Mouse (Mus musculus) thymus, postnatal 0 days (tissue): ENCODE data around the gene Gjb5. TPM values are rescaled to one million over a fixed set of nuclear protein-coding genes. Genes with fewer than 3 reads are reported as not detected.

Experiments
- DNase-seq: peaks from one replicate; pipeline ENCODE4 v3.0.0-alpha.2; 2015; ENCODE audit warnings: low spot score
- polyA plus RNA-seq: library from polyadenylated mRNA; unstranded; fragments of >200 nt; fragmentation: Nextera tagmentation; extraction: Ambion mirVana; gene quantifications from 2 replicates; pipeline ENCODE4 v1.2.1, GENCODE M21; 2015

The Gjb5 gene
- polyA plus RNA-seq, 1 experiment from 2014 or later = 0.21 TPM

DNA sequence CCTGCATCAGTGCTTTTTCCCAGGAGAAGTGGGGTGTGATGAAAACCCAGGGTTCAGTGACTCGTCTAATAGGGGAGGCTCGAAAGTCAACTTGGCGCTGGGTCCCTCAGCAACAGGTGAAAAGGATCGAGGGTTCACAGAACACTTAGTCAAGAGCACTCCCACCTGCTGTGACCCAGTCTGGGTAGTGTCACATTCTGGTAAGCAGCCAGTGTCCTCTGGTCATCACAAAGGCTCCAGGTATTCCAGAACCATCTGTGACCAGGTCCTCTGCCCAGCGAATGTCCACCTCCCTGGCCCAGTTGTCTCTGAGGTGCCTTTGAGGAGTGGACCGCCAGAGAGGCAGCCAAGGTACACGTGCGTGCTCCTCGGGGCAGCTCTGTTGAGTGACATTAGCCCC lies 46.4 kb downstream of the Gjb5 start:
- DNase-seq = no peak

DNA sequence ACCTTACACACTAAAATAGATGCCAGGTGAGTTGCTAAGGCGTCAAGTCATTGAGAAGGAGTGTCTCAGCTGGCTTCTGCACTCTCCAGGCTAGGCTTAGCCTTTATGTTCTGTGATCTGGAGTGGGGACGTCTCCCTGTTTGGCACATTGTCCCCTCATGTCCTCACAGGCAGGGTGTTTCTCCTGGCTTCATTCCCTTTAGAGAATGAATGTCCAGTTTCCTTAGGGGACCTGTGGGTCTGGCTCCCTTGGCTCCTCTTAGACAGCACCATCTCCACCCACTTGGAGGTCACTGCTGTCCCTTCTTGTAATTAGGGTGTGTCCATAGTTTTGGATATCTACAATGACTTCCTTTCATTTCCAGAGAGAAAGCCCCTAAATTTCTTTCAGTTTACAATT lies 51.1 kb downstream of the Gjb5 start:
- no peak for DNase-seq

Other genes with a start within 250 kb of the Gjb5 start
- gene Tmem35b, start 234.5 kb downstream of the Gjb5 start, polyA plus RNA-seq = 18.4 and 22.2 TPM in 2 replicates
- 0.55 and 0.80 TPM in 2 replicates for gene Dlgap3, start 189.0 kb downstream of the Gjb5 start, polyA plus RNA-seq
- 57.9 and 59.4 TPM in 2 replicates for gene Smim12, start 114.4 kb downstream of the Gjb5 start, polyA plus RNA-seq
- 4.9 and 6.1 TPM in 2 replicates for gene Gja4, start 44.1 kb downstream of the Gjb5 start, polyA plus RNA-seq
- 0.42 and 0.44 TPM in 2 replicates for gene Gjb3, start 27.3 kb downstream of the Gjb5 start, polyA plus RNA-seq
- gene Gjb4, start 4.1 kb downstream of the Gjb5 start, polyA plus RNA-seq = 0.12 TPM in 1 of 2 replicates, not detected in the other